Mouse (Mus musculus): ENCODE measurements at regions not wholly inside any gene's neighbourhood (a gene's known extent, or its start where the extent isn't known, plus 50 kb on each side); places are given as distances from the start of the nearest gene placed in this dataset.
"Not testable (repeated sequence)": the region's sequence is repeated elsewhere in the genome, so short reads cannot be mapped to it uniquely, and the experiment has no call there.

GRCm38 (mm10) chr16:22327386-22327785 lies 61.6 kb upstream of the Tra2b start:
- no peak for ATAC-seq (ENCODE audit: insufficient read depth)
- WGBS: 32% methylated on average over 2 of the region's 2 CpGs
- H3K9me3 ChIP-seq (ENCODE audit: low read depth, low read length): no peaks in the 10 kb centered on the region
- no peaks in the 10 kb centered on the region for H3K27me3 ChIP-seq (ENCODE audit: insufficient read depth, low read length)
- H3K27ac ChIP-seq (ENCODE audit: low read depth): no peak overlapping the region
- H3K9ac ChIP-seq: no peak overlapping the region
- H3K36me3 ChIP-seq (ENCODE audit: insufficient read depth): no peaks in the 10 kb centered on the region
- H3K4me2 ChIP-seq: no peak overlapping the region
- H3K4me3 ChIP-seq (ENCODE audit: low read depth, low read length): no peak overlapping the region
- TF ChIP-seq CTCF (IDR thresholded peaks at IDR 0.05; ENCODE audit: low read depth): no peak
- no peaks in the 10 kb centered on the region for H3K4me1 ChIP-seq (ENCODE audit: insufficient read depth)
- peak; percentile 67 for DNase-seq

GRCm38 (mm10) chr16:22325161-22325560 lies 59.4 kb upstream of the Tra2b start:
- not testable (repeated sequence) for H3K27ac ChIP-seq (ENCODE audit: low read depth); DNase-seq; H3K4me1 ChIP-seq (ENCODE audit: insufficient read depth); H3K27me3 ChIP-seq (ENCODE audit: insufficient read depth, low read length); ATAC-seq (ENCODE audit: insufficient read depth); H3K9ac ChIP-seq; H3K4me2 ChIP-seq; H3K9me3 ChIP-seq (ENCODE audit: low read depth, low read length); H3K36me3 ChIP-seq (ENCODE audit: insufficient read depth); H3K4me3 ChIP-seq (ENCODE audit: low read depth, low read length)
- 36% methylated on average over 5 of the region's 5 CpGs for WGBS

GRCm38 (mm10) chr16:22316251-22316711 lies 50.5 kb upstream of the Tra2b start:
- Histone ChIP-seq H3K9me3 (ENCODE audit: low read depth, low read length) (no peaks in the 10 kb centered on the region), H3K27ac (ENCODE audit: low read depth) (no peak overlapping the region), H3K4me2 (no peak overlapping the region), H3K27me3 (ENCODE audit: insufficient read depth, low read length) (no peaks in the 10 kb centered on the region), H3K4me1 (ENCODE audit: insufficient read depth) (no peaks in the 10 kb centered on the region), H3K4me3 (ENCODE audit: low read depth, low read length) (no peak overlapping the region), H3K36me3 (ENCODE audit: insufficient read depth) (no peaks in the 10 kb centered on the region), H3K9ac (no peak overlapping the region)
- peak; percentile 48 for DNase-seq
- no peak for TF ChIP-seq CTCF (IDR thresholded peaks at IDR 0.05; ENCODE audit: low read depth)
- no peak for ATAC-seq (ENCODE audit: insufficient read depth)
- 60% methylated on average over 8 of the region's 8 CpGs for WGBS

Measured in lung, embryonic 14.5 days (tissue).